ENCODE assay signal across 18 mouse cellular contexts in the genomic region with DNA sequence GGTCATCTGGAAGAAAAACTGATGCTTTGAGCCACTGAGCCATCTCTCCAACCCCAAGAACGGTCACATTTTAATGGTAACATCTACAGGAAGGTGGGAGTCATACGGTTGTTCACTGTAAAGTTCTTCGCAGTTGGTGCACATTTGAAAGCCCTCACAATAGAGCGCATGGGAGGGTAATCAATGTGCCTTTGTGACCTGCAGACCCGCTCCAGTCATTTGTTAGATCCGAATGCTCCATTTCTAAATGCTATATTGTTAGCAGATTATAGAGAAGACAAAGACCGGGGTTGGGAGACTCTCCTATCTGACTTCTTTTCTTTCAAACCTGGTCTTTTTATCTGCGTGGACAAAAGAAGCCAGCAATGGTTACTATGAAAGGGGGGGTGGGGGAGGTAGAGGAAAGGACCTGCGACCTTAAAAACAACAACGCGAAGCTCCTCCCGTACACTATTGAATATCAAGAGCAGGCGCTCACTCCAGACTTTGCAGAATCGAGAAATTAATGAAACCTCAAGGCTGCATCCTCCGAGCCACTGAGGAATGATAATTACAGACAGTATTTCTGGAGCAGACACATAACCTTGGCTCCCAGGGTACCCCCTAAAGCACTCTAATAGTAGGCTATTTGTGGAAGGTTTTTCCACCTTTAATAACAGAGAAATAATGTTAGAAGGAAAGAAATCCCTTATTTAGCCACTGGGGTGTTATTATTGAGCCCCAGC.
DNase-seq lines count a peak whose midpoint lies in the region; ATAC-seq and TF ChIP-seq lines count a peak whose summit lies in the region.
"Had no signal": no experiment of that assay in that cellular context is flagged by ENCODE, and none has a peak within 500 bp of the region (broad histone marks: within the 10 kb centered on the region; RNA-seq: fewer than 3 reads in every experiment).

No protein-coding gene starts in this region.

- H3K9me3 ChIP-seq in neural tube, embryonic 13.5 days: no peaks in the 10 kb centered on the region
- no peaks in the 10 kb centered on the region for H3K9me3 ChIP-seq in limb, embryonic 15.5 days
- H3K9me3 ChIP-seq: forebrain, embryonic 12.5 days; intestine, embryonic 15.5 days had no signal

- no peak for ATAC-seq in neural tube, embryonic 13.5 days (ENCODE audit: low read depth)
- ATAC-seq in limb, embryonic 15.5 days (ENCODE audit: insufficient number of reproducible peaks, low FRiP score, low TSS enrichment, low read depth): no peak
- ATAC-seq in granulocyte monocyte progenitor cell, adult 5-6 weeks (replicated peaks; ENCODE audit: poor library complexity, severe bottlenecking): no peak
- no peak for ATAC-seq in megakaryocyte progenitor cell, adult 5-6 weeks (replicated peaks; ENCODE audit: poor library complexity)
- ATAC-seq: intestine, embryonic 15.5 days had no signal

- no peak for DNase-seq in neural tube, embryonic 10.5 days (ENCODE audit: extremely low spot score, low spot score)
- DNase-seq in thymus, postnatal 14 days: no peak
- DNase-seq: adrenal gland, adult 2 months; cerebellum, adult 9-11 months; heart, adult 2 months; heart, postnatal 4 days; kidney, postnatal 36 days; liver; lung, postnatal 10 days; right cerebral cortex, adult 18-20 months had no signal

- no peak overlapping the region for H3K4me2 ChIP-seq in neural tube, embryonic 13.5 days
- peak overlapping the region; percentile 4; the same call in 1 of the 2 replicates for H3K4me2 ChIP-seq in limb, embryonic 15.5 days
- H3K4me2 ChIP-seq: forebrain, embryonic 12.5 days; intestine, embryonic 15.5 days had no signal

- 29% methylated on average over 15 of the region's 15 CpGs for WGBS in neural tube, embryonic 13.5 days
- 60% methylated on average over 15 of the region's 15 CpGs for WGBS in limb, embryonic 15.5 days

- no peak overlapping the region for H3K4me3 ChIP-seq in neural tube, embryonic 13.5 days
- H3K4me3 ChIP-seq in embryonic fibroblast, embryonic 13.5 days (ENCODE audit: insufficient read depth, low read length): no peak overlapping the region
- no peak overlapping the region for H3K4me3 ChIP-seq in limb, embryonic 15.5 days
- H3K4me3 ChIP-seq: forebrain, embryonic 12.5 days; heart, adult 2 months; intestine, embryonic 15.5 days; megakaryocyte, embryonic 14.5 days had no signal

- no peak for TF ChIP-seq CTCF in embryonic fibroblast, embryonic 13.5 days (IDR thresholded peaks at IDR 0.05; ENCODE audit: borderline replicate concordance, insufficient read depth, low read length)

- H3K4me1 ChIP-seq in neural tube, embryonic 13.5 days (replicated peaks): peaks cover 18% of the 10 kb centered on the region
- H3K4me1 ChIP-seq in embryonic fibroblast, embryonic 13.5 days (ENCODE audit: control insufficient read depth, insufficient read depth, low read length): peaks cover 3% of the 10 kb centered on the region; the same call in 1 of the 2 replicates
- H3K4me1 ChIP-seq in limb, embryonic 15.5 days: peaks cover 15% of the 10 kb centered on the region

- 0 out of 2 replicates have a peak overlapping the region, but pooled peaks have one; percentile 4 for H3K9ac ChIP-seq in neural tube, embryonic 13.5 days
- H3K9ac ChIP-seq in limb, embryonic 15.5 days: no peak overlapping the region
- H3K9ac ChIP-seq: forebrain, embryonic 12.5 days; intestine, embryonic 15.5 days had no signal

- no peak for TF ChIP-seq POLR2A in embryonic fibroblast, embryonic 13.5 days (IDR thresholded peaks at IDR 0.05; ENCODE audit: low read depth, low read length)

- H3K27ac ChIP-seq in neural tube, embryonic 13.5 days (replicated peaks): peak overlapping the region; percentile 34
- peak overlapping the region; percentile 51 for H3K27ac ChIP-seq in embryonic fibroblast, embryonic 13.5 days (ENCODE audit: insufficient read depth, low read length)
- 0 out of 2 replicates have a peak overlapping the region, but pooled peaks have one; percentile 18 for H3K27ac ChIP-seq in limb, embryonic 15.5 days
- H3K27ac ChIP-seq: forebrain, embryonic 12.5 days; heart, adult 2 months; intestine, embryonic 15.5 days had no signal

- H3K36me3 ChIP-seq in neural tube, embryonic 13.5 days: no peaks in the 10 kb centered on the region
- no peaks in the 10 kb centered on the region for H3K36me3 ChIP-seq in limb, embryonic 15.5 days
- H3K36me3 ChIP-seq: forebrain, embryonic 12.5 days; intestine, embryonic 15.5 days had no signal

- H3K27me3 ChIP-seq in neural tube, embryonic 13.5 days: no peaks in the 10 kb centered on the region
- no peaks in the 10 kb centered on the region for H3K27me3 ChIP-seq in limb, embryonic 15.5 days
- H3K27me3 ChIP-seq: forebrain, embryonic 12.5 days; intestine, embryonic 15.5 days had no signal
